Mouse (Mus musculus): ENCODE data around the gene Hprt.

DNA sequence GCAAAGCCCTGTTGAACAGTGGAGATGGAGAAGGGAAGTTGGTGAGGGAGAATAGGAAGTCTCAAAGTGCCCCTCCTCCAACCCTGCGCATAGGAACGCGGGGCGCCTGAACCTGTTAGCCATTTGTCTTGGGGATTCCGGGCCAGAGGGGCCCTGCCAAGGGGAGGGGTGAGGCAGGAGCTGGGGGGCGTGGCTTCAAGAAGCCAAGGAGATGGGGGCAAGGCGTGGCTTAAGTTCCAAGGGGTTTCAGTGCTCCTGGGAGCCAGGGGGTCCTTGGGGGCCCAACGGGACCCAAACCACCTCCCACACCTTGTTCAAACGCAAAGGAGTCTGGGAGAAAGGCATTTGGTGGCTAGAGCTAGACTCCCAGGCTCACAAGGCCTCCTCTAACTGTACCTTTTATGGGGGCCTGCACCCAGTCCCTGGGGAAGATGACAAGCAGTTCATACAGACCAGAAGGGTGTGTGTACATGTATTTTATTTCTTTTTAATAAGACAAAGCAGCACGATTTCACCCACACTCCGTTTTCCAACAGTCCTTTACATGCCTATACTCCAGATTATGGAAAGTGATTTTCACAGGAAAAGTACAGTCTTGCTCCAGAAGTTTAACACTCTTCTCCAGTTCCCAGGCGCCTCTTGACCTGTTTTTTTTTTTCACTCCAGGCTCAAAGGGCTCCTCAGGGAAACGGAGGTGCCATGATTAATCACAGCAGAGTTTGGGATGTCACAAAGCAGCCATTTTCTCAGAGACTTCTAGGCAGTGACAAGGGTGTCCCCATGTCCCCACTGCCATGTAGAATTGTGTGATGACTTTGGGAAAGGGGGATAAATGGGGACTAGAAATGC, 64.9 kb downstream of the Hprt start:
- TF ChIP-seq CTCF (IDR thresholded peaks at IDR 0.05; ENCODE audit: low read depth, low read length) (no peak), POLR2A (IDR thresholded peaks at IDR 0.05; ENCODE audit: borderline replicate concordance, low read depth, low read length) (no peak)
